Mouse (Mus musculus) ES-E14 (cell line): ENCODE measurements at regions not wholly inside any gene's neighbourhood (a gene's known extent, or its start where the extent isn't known, plus 50 kb on each side); places are given as distances from the start of the nearest gene placed in this dataset.

Experiments
- CHD2 ChIP-seq: IDR thresholded peaks from 2 replicates; pipeline ENCODE4 v1.6.1; 2014; ENCODE audit warnings: mild to moderate bottlenecking, low read depth, low read length, inconsistent platforms
- HCFC1 ChIP-seq: IDR thresholded peaks from 2 replicates; pipeline ENCODE4 v1.6.1; 2012; ENCODE audit warnings: low read length, inconsistent platforms, borderline replicate concordance; ENCODE audit not compliant: insufficient read depth
- MAFK ChIP-seq: IDR thresholded peaks from 2 replicates; pipeline ENCODE4 v1.6.1; 2014; ENCODE audit warnings: mild to moderate bottlenecking, low read depth, low read length, inconsistent platforms; ENCODE audit not compliant: insufficient read depth
- ZC3H11A ChIP-seq: IDR thresholded peaks from 2 replicates; pipeline ENCODE4 v1.6.1; 2012; ENCODE audit warnings: low read depth, mild to moderate bottlenecking, inconsistent platforms, low read length, borderline replicate concordance
- ZNF384 ChIP-seq: IDR thresholded peaks from 2 replicates; pipeline ENCODE4 v1.6.1; 2012; ENCODE audit warnings: low read depth, low read length, inconsistent platforms

GRCm38 (mm10) chr15:94190081-94190488 lies 275.1 kb downstream of the Adamts20 start:
- TF ChIP-seq MAFK, result no peak
- TF ChIP-seq HCFC1, result no peak
- no peak for TF ChIP-seq CHD2
- no peak for TF ChIP-seq ZC3H11A
- no peak for TF ChIP-seq ZNF384
